Mouse (Mus musculus) liver, embryonic 15.5 days (tissue): ENCODE data around the gene Atp1b1. TPM values are rescaled to one million over a fixed set of nuclear protein-coding genes. Genes with fewer than 3 reads are reported as not detected.

Source experiments
- ATAC-seq: fragments of 200-750 bp; cut with Nextera tagmentation; 2 replicates; pipeline ENCODE4 v1.8.0; 2017; ENCODE audit warnings: moderate number of reproducible peaks, mild to moderate bottlenecking, moderate library complexity; ENCODE audit not compliant: insufficient read depth
- H3K27ac ChIP-seq: fragments of 300-500 bp; sonication (generic); replicated peaks from 2 replicates; pipeline ENCODE4 v1.5.1; 2015; ENCODE audit warnings: mild to moderate bottlenecking, inconsistent platforms
- H3K27me3 ChIP-seq: fragments of 300-500 bp; sonication (generic); 2 replicates; pipeline ENCODE4 v1.6.1; 2015; ENCODE audit warnings: mild to moderate bottlenecking, inconsistent platforms
- H3K36me3 ChIP-seq: fragments of 300-500 bp; sonication (generic); replicated peaks from 2 replicates; pipeline ENCODE4 v1.6.1; 2015; ENCODE audit warnings: moderate library complexity, mild to moderate bottlenecking, inconsistent platforms
- H3K4me1 ChIP-seq: fragments of 300-500 bp; sonication (generic); replicated peaks from 2 replicates; pipeline ENCODE4 v1.6.1; 2015; ENCODE audit warnings: inconsistent platforms
- H3K4me2 ChIP-seq: fragments of 300-500 bp; sonication (generic); 2 replicates; pipeline ENCODE4 v1.6.1; 2015; ENCODE audit warnings: moderate library complexity, mild to moderate bottlenecking, inconsistent platforms
- H3K4me3 ChIP-seq: fragments of 300-500 bp; sonication (generic); replicated peaks from 2 replicates; pipeline ENCODE4 v1.5.1; 2015; ENCODE audit warnings: mild to moderate bottlenecking, inconsistent platforms
- H3K9ac ChIP-seq: fragments of 300-500 bp; sonication (generic); 2 replicates; pipeline ENCODE4 v1.6.1; 2015; ENCODE audit warnings: moderate library complexity, mild to moderate bottlenecking, inconsistent platforms
- H3K9me3 ChIP-seq: fragments of 300-500 bp; sonication (generic); replicated peaks from 2 replicates; pipeline ENCODE4 v1.6.1; 2016; ENCODE audit warnings: inconsistent platforms
- WGBS: fragments of 180-500 bp; shearing (Covaris S2); methylation state at CpG from one replicate; pipeline ENCODE4 v1.1.7; 2015; ENCODE audit warnings: mixed read lengths; ENCODE audit not compliant: insufficient replicate concordance; 5-methylcytosine and 5-hydroxymethylcytosine counted together
- polyA plus RNA-seq: library from polyadenylated mRNA; unstranded; fragments of >200 nt; fragmentation: Nextera tagmentation; extraction: Ambion mirVana; gene quantifications from 2 replicates; pipeline ENCODE4 v1.2.1, GENCODE M21; 2015

The Atp1b1 gene
- 13.5 and 15.7 TPM in 2 replicates for polyA plus RNA-seq

GRCm38 (mm10) chr1:164458245-164458613 is at the start of gene Atp1b1:
Gene Atp1b1 (minus strand): TSS chr1:164458355.
- 0% methylated on average over 35 of the region's 35 CpGs for WGBS
- no peaks in the 10 kb centered on the region for H3K36me3 ChIP-seq
- H3K27ac ChIP-seq: peak within 1 kb of the TSS; percentile 71
- no peaks in the 10 kb centered on the region for H3K9me3 ChIP-seq
- peaks cover 61% of the 10 kb centered on the region for H3K27me3 ChIP-seq
- peak within 1 kb of the TSS; percentile 58 for H3K9ac ChIP-seq
- H3K4me3 ChIP-seq: peak within 1 kb of the TSS; percentile 55
- ATAC-seq: peak; percentile 83
- peaks cover 13% of the 10 kb centered on the region for H3K4me1 ChIP-seq
- H3K4me2 ChIP-seq: peak within 1 kb of the TSS; percentile 67

GRCm38 (mm10) chr1:164505096-164505495 is 46.9 kb upstream of the Atp1b1 start:
- 36% methylated on average over 3 of the region's 3 CpGs for WGBS
- Histone ChIP-seq H3K4me3 (no peak overlapping the region), H3K9ac (no peak overlapping the region), H3K36me3 (no peaks in the 10 kb centered on the region), H3K27ac (no peak overlapping the region), H3K27me3 (no peaks in the 10 kb centered on the region), H3K4me1 (no peaks in the 10 kb centered on the region), H3K9me3 (no peaks in the 10 kb centered on the region), H3K4me2 (no peak overlapping the region)
- no peak for ATAC-seq

- 34% methylated on average over 8 of the region's 8 CpGs for whole genome bisulfite sequencing
- no peaks in the 10 kb centered on the region for H3K36me3 ChIP-seq
- no peak overlapping the region for H3K27ac ChIP-seq
- ATAC-seq: no peak
- no peaks in the 10 kb centered on the region for H3K9me3 ChIP-seq
- H3K4me1 ChIP-seq: no peaks in the 10 kb centered on the region
- no peaks in the 10 kb centered on the region for H3K27me3 ChIP-seq
- no peak overlapping the region for H3K4me2 ChIP-seq
- H3K4me3 ChIP-seq: no peak overlapping the region
- no peak overlapping the region for H3K9ac ChIP-seq
Measured at GRCm38 (mm10) chr1:164503140-164503730, 45.1 kb upstream of the Atp1b1 start.

- H3K4me1 ChIP-seq: no peaks in the 10 kb centered on the region
- H3K9ac ChIP-seq: no peak overlapping the region
- H3K4me2 ChIP-seq: no peak overlapping the region
- no peak overlapping the region for H3K27ac ChIP-seq
- no peaks in the 10 kb centered on the region for H3K9me3 ChIP-seq
- no peak for ATAC-seq
- no peaks in the 10 kb centered on the region for H3K27me3 ChIP-seq
- WGBS: 67% methylated on average over 7 of the region's 7 CpGs
- no peak overlapping the region for H3K4me3 ChIP-seq
- H3K36me3 ChIP-seq: no peaks in the 10 kb centered on the region
Measured at GRCm38 (mm10) chr1:164502231-164502630, 44.1 kb upstream of the Atp1b1 start.

- Histone ChIP-seq H3K36me3 (no peaks in the 10 kb centered on the region), H3K9me3 (no peaks in the 10 kb centered on the region), H3K4me3 (no peak overlapping the region), H3K27me3 (no peaks in the 10 kb centered on the region), H3K27ac (no peak overlapping the region), H3K4me1 (no peaks in the 10 kb centered on the region), H3K4me2 (no peak overlapping the region), H3K9ac (no peak overlapping the region)
- 49% methylated on average over 8 of the region's 8 CpGs for WGBS
- ATAC-seq: no peak
Measured at GRCm38 (mm10) chr1:164494741-164495512, 36.8 kb upstream of the Atp1b1 start.

- H3K4me2 ChIP-seq: no peak overlapping the region
- H3K36me3 ChIP-seq: no peaks in the 10 kb centered on the region
- H3K27ac ChIP-seq: no peak overlapping the region
- no peak overlapping the region for H3K4me3 ChIP-seq
- no peaks in the 10 kb centered on the region for H3K9me3 ChIP-seq
- ATAC-seq: no peak
- H3K9ac ChIP-seq: no peak overlapping the region
- no peaks in the 10 kb centered on the region for H3K4me1 ChIP-seq
- 57% methylated on average over 4 of the region's 4 CpGs for WGBS
- H3K27me3 ChIP-seq: no peaks in the 10 kb centered on the region
Measured at GRCm38 (mm10) chr1:164494215-164494614, 36.1 kb upstream of the Atp1b1 start.

- no peak for ATAC-seq
- Histone ChIP-seq H3K9ac (no peak overlapping the region), H3K4me2 (no peak overlapping the region), H3K27me3 (no peaks in the 10 kb centered on the region), H3K36me3 (no peaks in the 10 kb centered on the region), H3K4me3 (no peak overlapping the region), H3K9me3 (no peaks in the 10 kb centered on the region), H3K27ac (no peak overlapping the region), H3K4me1 (no peaks in the 10 kb centered on the region)
- 66% methylated on average over 8 of the region's 8 CpGs for WGBS
Measured at GRCm38 (mm10) chr1:164493042-164493705, 35.0 kb upstream of the Atp1b1 start.

- H3K4me3 ChIP-seq: no peak overlapping the region
- no peaks in the 10 kb centered on the region for H3K4me1 ChIP-seq
- no peaks in the 10 kb centered on the region for H3K9me3 ChIP-seq
- ATAC-seq: no peak
- WGBS: 47% methylated on average over 3 of the region's 3 CpGs
- no peak overlapping the region for H3K27ac ChIP-seq
- H3K4me2 ChIP-seq: no peak overlapping the region
- H3K36me3 ChIP-seq: no peaks in the 10 kb centered on the region
- no peaks in the 10 kb centered on the region for H3K27me3 ChIP-seq
- H3K9ac ChIP-seq: no peak overlapping the region
Measured at GRCm38 (mm10) chr1:164492476-164492875, 34.3 kb upstream of the Atp1b1 start.

- Histone ChIP-seq H3K27me3 (no peaks in the 10 kb centered on the region), H3K4me1 (no peaks in the 10 kb centered on the region), H3K4me2 (no peak overlapping the region), H3K27ac (no peak overlapping the region), H3K9ac (no peak overlapping the region), H3K9me3 (no peaks in the 10 kb centered on the region), H3K36me3 (no peaks in the 10 kb centered on the region), H3K4me3 (no peak overlapping the region)
- no peak for ATAC-seq
- 61% methylated on average over 3 of the region's 3 CpGs for WGBS
Measured at GRCm38 (mm10) chr1:164489961-164490594, 31.9 kb upstream of the Atp1b1 start.

GRCm38 (mm10) chr1:164483728-164484127 is 25.6 kb upstream of the Atp1b1 start:
- H3K36me3 ChIP-seq: no peaks in the 10 kb centered on the region
- no peak overlapping the region for H3K9ac ChIP-seq
- H3K27me3 ChIP-seq: no peaks in the 10 kb centered on the region
- H3K9me3 ChIP-seq: no peaks in the 10 kb centered on the region
- no peak overlapping the region for H3K4me3 ChIP-seq
- no peak overlapping the region for H3K4me2 ChIP-seq
- no peak overlapping the region for H3K27ac ChIP-seq
- no peaks in the 10 kb centered on the region for H3K4me1 ChIP-seq
- ATAC-seq: no peak

GRCm38 (mm10) chr1:164482833-164483232 is 24.7 kb upstream of the Atp1b1 start:
- ATAC-seq: no peak
- Histone ChIP-seq H3K36me3 (no peaks in the 10 kb centered on the region), H3K9me3 (no peaks in the 10 kb centered on the region), H3K4me2 (no peak overlapping the region), H3K4me1 (no peaks in the 10 kb centered on the region), H3K27me3 (no peaks in the 10 kb centered on the region), H3K27ac (no peak overlapping the region), H3K9ac (no peak overlapping the region), H3K4me3 (no peak overlapping the region)
- WGBS: 56% methylated on average over 3 of the region's 3 CpGs
